Mouse (Mus musculus) left cerebral cortex, adult 2 months (tissue): ENCODE results near the gene Zbtb16. TPM values are rescaled to one million over a fixed set of nuclear protein-coding genes. Genes with fewer than 3 reads are reported as not detected.

Experiments
- DNase-seq, 2 experiments: peaks; one replicate each; pipeline ENCODE4 v3.0.0; 2021 to 2022; ENCODE audit warnings: low spot score in 2 of 2, mixed read lengths in 1 of 2; ENCODE audit errors: extremely low spot score in 1 of 2
- H3K27ac ChIP-seq: fragments of 200-600 bp; 2 replicates; pipeline ENCODE4 v1.8.1; 2022
- H3K4me3 ChIP-seq: fragments of 200-600 bp; 2 replicates; pipeline ENCODE4 v1.8.1; 2022
- CTCF ChIP-seq: fragments of 200-600 bp; IDR thresholded peaks from 2 replicates; pipeline ENCODE4 v1.8.1; 2022; ENCODE audit warnings: antibody characterized with exemption, mild to moderate bottlenecking, moderate library complexity
- intact Hi-C: fragments of 180-260 bp; cut with DNase I; formaldehyde crosslinking; loops from one replicate; pipeline ENCODE4 v1.15.1; 2025
- total RNA-seq, 2 experiments: library from RNA; stranded (reverse); gene quantifications; 2 replicates each; pipeline ENCODE4 v1.2.3; 2021

Zbtb16 gene
- total RNA-seq, 2 experiments from 2014 or later = 92.9 to 111 TPM

DNA sequence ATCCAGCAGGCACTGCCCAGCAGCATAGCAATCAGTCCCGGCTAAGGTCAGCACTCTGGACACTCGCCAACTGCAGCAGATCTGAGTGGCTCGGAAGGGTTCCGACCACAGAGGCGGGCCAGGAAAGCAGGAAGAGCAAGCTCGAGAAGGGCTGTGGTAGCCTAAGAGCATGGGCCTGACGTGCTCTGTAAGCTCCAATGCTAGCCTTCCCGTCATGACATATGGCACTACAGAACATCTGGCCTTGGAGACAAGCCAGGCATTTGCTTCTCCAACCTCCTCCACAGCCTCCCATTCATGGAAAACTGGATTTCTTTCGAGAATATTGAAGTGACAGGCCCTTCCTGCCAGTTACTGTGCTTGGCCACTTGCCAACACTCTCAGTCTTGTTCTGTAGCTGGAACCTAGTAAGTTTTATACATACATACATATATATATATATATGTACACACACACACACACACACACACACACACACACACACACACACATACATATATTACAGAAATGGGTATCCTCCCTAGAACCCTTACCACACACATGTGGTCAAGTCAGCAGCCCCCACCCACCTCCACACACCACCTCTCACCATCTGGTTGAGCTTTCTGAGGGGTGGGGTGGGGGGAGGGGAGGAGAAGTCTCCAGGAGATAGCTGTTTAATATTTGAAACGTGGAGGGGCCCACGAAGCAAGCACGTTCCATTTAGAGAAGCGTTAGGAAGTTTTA is 75.4 kb downstream of the Zbtb16 start:
- Histone ChIP-seq H3K27ac (peak overlapping the region; percentile 70), H3K4me3 (no peak overlapping the region)
- no peak for TF ChIP-seq CTCF
- intact Hi-C loops = loop anchor here (2.0 kb wide), 1 partner anchor 24 kb away; no protein-coding TSS in a partner anchor
- DNase-seq = peak; percentile 54 to 57

DNA sequence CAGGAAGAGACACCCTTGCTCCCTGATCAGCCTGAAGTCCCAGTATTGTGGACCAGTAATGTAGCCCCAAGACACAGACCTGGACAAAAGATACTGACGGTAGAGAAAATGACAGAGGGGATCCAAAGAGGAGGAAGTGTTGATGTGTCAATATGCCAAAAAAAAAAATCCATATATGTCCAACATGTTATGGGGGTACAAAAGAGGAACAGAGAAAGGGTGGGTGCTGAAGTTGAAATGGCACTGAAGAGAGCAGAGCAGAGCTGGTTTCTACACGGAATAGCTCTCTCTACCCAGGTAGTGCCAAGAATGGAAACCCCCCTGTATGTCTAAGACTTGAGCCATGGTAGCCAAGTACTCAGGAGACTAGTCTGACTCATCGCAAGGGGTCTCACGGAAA is 76.9 kb downstream of the Zbtb16 start:
- Histone ChIP-seq H3K4me3 (no peak overlapping the region), H3K27ac (peak overlapping the region; percentile 2)
- no peak for DNase-seq
- TF ChIP-seq CTCF = no peak
- intact Hi-C loops = no loop called here

DNA sequence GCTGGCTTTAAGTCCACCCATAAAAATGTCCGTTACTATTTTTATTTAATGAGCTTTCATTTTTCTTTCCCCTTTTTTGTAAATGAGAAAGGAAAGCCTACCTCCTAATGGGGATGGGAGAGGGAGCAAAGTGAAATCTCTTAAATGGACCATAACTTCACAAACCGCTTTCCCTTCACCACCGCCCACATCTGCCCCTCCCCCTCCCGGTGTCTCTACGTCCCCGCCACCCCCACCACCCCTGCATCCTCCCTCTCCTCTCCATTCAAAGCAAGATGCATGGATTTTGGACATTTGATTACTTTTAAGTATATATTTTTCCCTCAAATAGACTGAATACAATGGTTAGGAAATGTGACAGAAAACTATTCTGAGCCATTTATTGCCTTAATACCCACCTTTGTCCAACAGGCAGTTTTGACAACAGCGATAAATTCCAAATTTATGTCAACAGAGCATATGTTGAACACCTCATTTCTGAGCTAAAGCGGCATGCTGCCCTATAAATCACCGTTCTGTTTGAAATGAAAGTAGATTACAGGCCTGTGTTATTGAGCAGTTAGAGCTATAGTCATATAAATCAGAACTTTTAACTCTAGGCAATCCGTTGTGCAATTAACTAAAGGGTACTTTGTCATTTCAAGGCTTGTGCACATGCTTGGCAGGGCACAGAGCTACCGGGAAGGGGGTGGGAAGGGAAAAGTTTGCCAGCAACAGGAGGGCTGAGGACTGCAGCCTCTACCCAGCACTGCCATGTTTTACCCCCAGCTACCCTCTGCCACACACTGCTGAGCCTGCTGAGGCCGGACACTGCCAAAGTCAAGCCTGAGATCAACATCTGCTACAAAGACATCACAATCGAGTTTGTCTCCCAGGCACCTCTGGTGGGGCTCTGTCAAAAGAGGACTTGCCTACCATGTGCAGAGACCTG is 78.1 kb downstream of the Zbtb16 start:
- TF ChIP-seq CTCF = no peak
- DNase-seq = no peak
- no peak overlapping the region for H3K4me3 ChIP-seq
- H3K27ac ChIP-seq = peak overlapping the region; percentile 2; the same call in 1 of the 2 replicates
- intact Hi-C loops = no loop called here

DNA sequence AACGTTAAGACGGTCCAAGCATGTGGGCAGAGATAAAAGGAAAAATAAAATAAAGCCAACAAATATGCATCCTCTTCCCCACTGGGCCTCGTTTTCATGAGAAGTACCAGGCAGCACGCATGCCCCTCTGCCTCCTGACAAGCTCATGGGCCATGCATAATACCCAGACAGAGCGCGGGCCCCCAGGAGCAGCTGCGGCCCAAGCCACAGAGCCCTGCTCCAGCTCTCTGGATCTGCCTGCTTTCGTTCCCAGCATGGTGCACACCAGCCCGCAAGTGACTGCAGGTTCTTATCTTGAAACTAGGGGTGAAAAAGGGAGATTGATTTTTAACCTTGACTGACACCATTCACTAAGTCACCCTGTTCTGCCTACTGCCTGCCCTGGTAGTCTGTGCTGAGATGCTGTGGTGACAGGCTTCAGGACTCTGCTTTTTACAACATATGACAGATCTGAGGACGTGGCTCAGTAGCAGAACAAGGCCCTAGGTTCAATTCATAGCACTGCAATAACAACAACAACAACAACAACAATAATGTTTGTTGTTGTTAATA is 79.7 kb downstream of the Zbtb16 start:
- no peak overlapping the region for H3K4me3 ChIP-seq
- no peak for DNase-seq
- intact Hi-C loops = no loop called here
- no peak overlapping the region for H3K27ac ChIP-seq
- TF ChIP-seq CTCF = no peak

DNA sequence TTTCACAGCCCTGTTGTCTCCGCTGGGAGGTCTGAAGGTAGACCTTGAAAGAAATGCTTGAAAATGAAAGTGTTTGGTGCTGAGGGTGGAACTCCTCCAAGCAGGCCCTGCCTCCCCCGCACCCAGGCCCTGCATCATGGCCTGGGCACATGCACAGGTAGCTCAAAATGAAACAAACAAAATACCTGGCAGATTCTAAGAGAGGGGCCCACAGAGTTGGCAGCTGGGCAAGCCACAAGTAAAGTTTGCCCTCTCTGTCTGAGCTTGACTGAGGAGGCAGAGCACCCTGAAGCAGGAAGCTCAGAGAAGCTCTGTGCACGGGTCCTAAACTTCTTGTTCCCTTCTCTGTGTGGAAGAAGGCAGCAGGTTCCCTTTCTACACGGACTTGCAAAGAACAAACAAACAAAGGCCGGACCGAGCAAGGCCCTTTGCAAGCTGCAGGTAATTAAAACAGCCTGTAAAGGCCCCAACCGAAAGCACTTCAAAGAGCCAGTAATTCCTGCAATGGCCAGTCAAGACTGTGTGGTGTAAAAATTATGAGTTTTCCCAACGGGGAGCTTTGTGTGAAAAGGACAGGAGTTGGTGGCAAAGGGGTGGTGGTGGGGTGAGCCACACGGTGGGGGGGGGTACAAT is 80.5 kb downstream of the Zbtb16 start:
- intact Hi-C loops = no loop called here
- H3K27ac ChIP-seq = no peak overlapping the region
- H3K4me3 ChIP-seq = no peak overlapping the region
- TF ChIP-seq CTCF = no peak
- no peak for DNase-seq

DNA sequence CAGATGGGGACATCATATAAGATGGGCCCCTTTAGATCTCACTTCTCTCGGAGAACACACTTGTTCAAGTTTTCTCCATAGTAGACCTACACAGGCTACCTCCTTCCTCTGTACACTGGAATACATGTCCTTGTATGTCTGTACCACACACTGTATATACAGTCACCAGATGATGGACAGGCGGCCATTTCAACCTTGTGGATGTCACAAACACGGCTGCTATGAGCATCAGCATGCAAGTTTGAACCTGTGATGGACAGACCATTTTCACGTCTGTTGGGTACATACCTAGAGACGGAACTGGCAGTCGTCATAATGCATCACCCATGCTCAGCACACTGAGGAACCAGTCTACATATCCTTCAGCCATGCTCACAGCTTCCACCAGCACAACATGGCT is 81.6 kb downstream of the Zbtb16 start:
- intact Hi-C loops = no loop called here
- Histone ChIP-seq H3K27ac (no peak overlapping the region), H3K4me3 (no peak overlapping the region)
- no peak for DNase-seq
- no peak for TF ChIP-seq CTCF

DNA sequence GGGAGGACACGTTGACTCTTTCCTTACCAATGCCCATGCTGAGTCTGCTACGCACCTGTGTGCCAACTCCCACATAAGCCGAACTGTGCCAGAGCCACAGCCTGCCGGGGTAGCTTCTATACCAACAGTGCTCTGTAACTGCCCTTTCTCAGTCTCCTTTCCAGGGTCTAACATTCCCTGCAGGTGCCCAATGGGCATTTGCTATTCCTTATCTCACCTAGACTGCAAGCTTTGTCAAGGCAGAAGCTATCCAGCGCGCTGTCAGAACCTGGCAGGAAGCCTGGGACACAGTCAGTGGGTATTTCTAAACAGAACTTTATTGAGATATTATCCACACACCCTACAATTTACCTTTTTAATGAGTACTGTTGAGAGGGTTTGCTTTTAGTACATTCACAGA is 82.1 kb downstream of the Zbtb16 start:
- TF ChIP-seq CTCF = no peak
- DNase-seq = no peak
- Histone ChIP-seq H3K4me3 (no peak overlapping the region), H3K27ac (peak overlapping the region; percentile 13; the same call in 1 of the 2 replicates)
- intact Hi-C loops = no loop called here

DNA sequence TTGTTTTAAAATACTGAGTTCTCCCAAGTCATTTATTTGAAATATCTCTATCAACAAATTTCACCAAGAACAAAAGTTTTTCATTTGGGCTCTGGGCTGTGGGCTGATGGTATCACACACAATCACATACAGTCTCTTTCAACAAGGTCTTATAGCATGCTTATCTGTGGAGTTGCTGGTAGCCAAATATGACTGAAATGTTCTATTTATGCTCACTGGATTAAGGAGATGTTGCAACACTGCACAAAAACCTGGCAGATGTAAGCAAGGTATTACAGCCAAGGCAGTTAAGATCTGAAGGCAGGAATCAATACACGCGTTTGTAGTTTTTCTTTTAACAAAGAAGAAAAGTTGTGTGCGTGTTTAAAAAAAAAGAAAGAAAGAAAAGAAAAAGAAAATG is 84.1 kb downstream of the Zbtb16 start:
- peak overlapping the region; percentile 28; the same call in 1 of the 2 replicates for H3K27ac ChIP-seq

DNA sequence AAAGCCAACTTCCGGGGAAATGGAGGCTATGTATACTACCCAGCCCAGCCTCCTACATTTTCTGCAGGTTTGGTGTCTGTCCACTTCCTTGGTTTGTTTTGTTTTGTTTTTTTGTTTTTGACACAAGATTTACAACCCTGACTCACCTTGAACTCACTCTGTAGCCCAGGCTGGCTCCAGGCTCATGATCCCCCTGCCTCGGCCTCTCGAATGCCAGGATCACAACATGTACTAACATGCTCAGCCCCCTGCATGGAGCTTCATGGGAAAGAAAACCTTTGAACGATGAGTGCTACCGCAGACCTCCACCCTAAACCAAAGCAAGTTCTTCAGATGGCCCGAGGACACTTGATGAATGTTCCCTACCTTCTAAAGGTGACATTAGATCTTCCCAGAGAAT is 86.4 kb downstream of the Zbtb16 start:
- intact Hi-C loops = no loop called here
- TF ChIP-seq CTCF = no peak
- peak overlapping the region; percentile 71 for H3K27ac ChIP-seq
- no peak overlapping the region for H3K4me3 ChIP-seq
- DNase-seq = no peak

More for the DNA sequence above, 84.1 kb downstream of the Zbtb16 start:
- H3K4me3 ChIP-seq = no peak overlapping the region
- no peak for TF ChIP-seq CTCF
- intact Hi-C loops = no loop called here
- DNase-seq = no peak

DNA sequence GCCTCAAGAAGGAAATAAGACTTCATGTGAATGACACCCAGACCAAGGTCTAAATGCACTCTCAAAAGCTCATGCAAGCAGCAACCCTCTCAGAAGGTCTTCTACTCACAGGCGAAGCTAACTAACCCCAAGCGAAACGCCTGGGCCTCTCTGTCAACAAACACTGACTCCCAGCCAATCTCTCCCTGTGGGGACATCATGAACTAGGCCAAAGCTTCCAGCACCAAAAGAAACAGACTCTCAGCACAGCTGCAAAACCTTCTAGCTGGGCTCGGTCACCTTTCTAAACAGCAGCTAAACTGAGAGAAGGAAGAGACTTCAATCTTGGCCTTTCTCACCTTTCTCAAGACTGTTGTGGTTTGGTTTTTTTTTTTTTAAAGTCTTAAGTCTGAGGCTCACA is 86.9 kb downstream of the Zbtb16 start:
- Histone ChIP-seq H3K27ac (peak overlapping the region; percentile 71), H3K4me3 (no peak overlapping the region)
- intact Hi-C loops = no loop called here
- no peak for TF ChIP-seq CTCF
- no peak for DNase-seq

DNA sequence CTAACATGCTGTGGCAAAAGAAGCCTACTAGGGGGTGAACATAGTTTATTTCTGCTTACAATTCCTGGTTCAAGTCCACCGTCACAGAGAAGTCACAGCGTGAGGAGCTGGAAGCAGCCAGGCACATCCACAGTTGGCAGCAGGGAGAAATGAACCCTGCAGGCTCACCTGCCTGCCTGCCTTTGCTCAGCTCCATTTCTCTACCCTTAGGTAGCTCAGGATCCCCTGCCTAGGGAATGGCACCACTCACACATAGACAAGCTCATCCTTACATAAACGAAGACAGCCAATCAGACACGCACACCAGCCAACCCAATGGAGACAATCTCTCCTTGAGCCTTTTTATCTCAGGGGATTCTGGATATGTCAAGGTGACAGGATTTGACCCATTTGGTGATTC is 87.3 kb downstream of the Zbtb16 start:
- Histone ChIP-seq H3K4me3 (no peak overlapping the region), H3K27ac (no peak overlapping the region; the same call in 1 of the 2 replicates)
- no peak for DNase-seq
- intact Hi-C loops = no loop called here
- TF ChIP-seq CTCF = no peak
